Mouse (Mus musculus): ENCODE data around the gene Ppp1r15a. TPM values are rescaled to one million over a fixed set of nuclear protein-coding genes. Genes with fewer than 3 reads are reported as not detected.
"Not testable (repeated sequence)": the region's sequence is repeated elsewhere in the genome, so short reads cannot be mapped to it uniquely, and the experiment has no call there.

Gene Ppp1r15a
- polyA plus RNA-seq, 1 experiment = 32.5 TPM

GRCm38 (mm10) chr7:45520605-45521004 lies 5.5 kb downstream of the Ppp1r15a start:
- peaks cover 21% of the 10 kb centered on the region for H3K36me3 ChIP-seq (ENCODE audit: control insufficient read depth, insufficient read depth)
- no peak overlapping the region for H3ac ChIP-seq (ENCODE audit: control insufficient read depth, insufficient read length, low read depth)
- H3K27me3 ChIP-seq (ENCODE audit: control insufficient read depth, insufficient read depth, insufficient read length) = no peaks in the 10 kb centered on the region
- TF ChIP-seq USF1 (IDR thresholded peaks at IDR 0.05; ENCODE audit: low read depth) = no peak
- no peak for TF ChIP-seq MAX (IDR thresholded peaks at IDR 0.05)
- no peak for TF ChIP-seq MYOG (IDR thresholded peaks at IDR 0.05; ENCODE audit: control insufficient read depth, extremely low read depth, insufficient read length)
- no peak for TF ChIP-seq CEBPB (IDR thresholded peaks at IDR 0.05; ENCODE audit: low read depth)
- no peak for TF ChIP-seq FOSL1 (IDR thresholded peaks at IDR 0.05; ENCODE audit: insufficient read depth, low read length, poor library complexity, severe bottlenecking)
- no peak for TF ChIP-seq MYOD1 (IDR thresholded peaks at IDR 0.05; ENCODE audit: control insufficient read depth, insufficient read length, low read depth)
- no peak for TF ChIP-seq CTCF (IDR thresholded peaks at IDR 0.05; ENCODE audit: control insufficient read depth, insufficient read depth, insufficient read length)
- H3K79me2 ChIP-seq (ENCODE audit: control insufficient read depth, insufficient read depth) = peaks cover 14% of the 10 kb centered on the region
- peaks cover 13% of the 10 kb centered on the region for H3K79me3 ChIP-seq (ENCODE audit: low read depth)
- H3K4me3 ChIP-seq (ENCODE audit: insufficient read depth, poor library complexity, severe bottlenecking) = no peak overlapping the region

GRCm38 (mm10) chr7:45519345-45520120 lies 6.5 kb downstream of the Ppp1r15a start:
- Histone ChIP-seq H3K79me3 (ENCODE audit: low read depth) (peaks cover 2% of the 10 kb centered on the region), H3K27me3 (ENCODE audit: control insufficient read depth, insufficient read depth, insufficient read length) (no peaks in the 10 kb centered on the region), H3ac (ENCODE audit: control insufficient read depth, insufficient read length, low read depth) (no peak overlapping the region), H3K36me3 (ENCODE audit: control insufficient read depth, insufficient read depth) (peaks cover 20% of the 10 kb centered on the region), H3K79me2 (ENCODE audit: control insufficient read depth, insufficient read depth) (peaks cover 3% of the 10 kb centered on the region), H3K4me3 (ENCODE audit: insufficient read depth, poor library complexity, severe bottlenecking) (no peak overlapping the region)
- TF ChIP-seq CEBPB (IDR thresholded peaks at IDR 0.05; ENCODE audit: low read depth) (no peak), MYOD1 (IDR thresholded peaks at IDR 0.05; ENCODE audit: control insufficient read depth, insufficient read length, low read depth) (no peak), USF1 (IDR thresholded peaks at IDR 0.05; ENCODE audit: low read depth) (no peak), MAX (IDR thresholded peaks at IDR 0.05) (no peak), FOSL1 (IDR thresholded peaks at IDR 0.05; ENCODE audit: insufficient read depth, low read length, poor library complexity, severe bottlenecking) (no peak), CTCF (IDR thresholded peaks at IDR 0.05; ENCODE audit: control insufficient read depth, insufficient read depth, insufficient read length) (no peak), MYOG (IDR thresholded peaks at IDR 0.05; ENCODE audit: control insufficient read depth, extremely low read depth, insufficient read length) (no peak)

- Histone ChIP-seq H3K4me3 (ENCODE audit: insufficient read depth, poor library complexity, severe bottlenecking) (no peak overlapping the region), H3K36me3 (ENCODE audit: control insufficient read depth, insufficient read depth) (peaks cover 15% of the 10 kb centered on the region), H3K27me3 (ENCODE audit: control insufficient read depth, insufficient read depth, insufficient read length) (no peaks in the 10 kb centered on the region), H3K79me3 (ENCODE audit: low read depth) (no peaks in the 10 kb centered on the region), H3K79me2 (ENCODE audit: control insufficient read depth, insufficient read depth) (no peaks in the 10 kb centered on the region), H3ac (ENCODE audit: control insufficient read depth, insufficient read length, low read depth) (no peak overlapping the region)
- TF ChIP-seq MYOD1 (IDR thresholded peaks at IDR 0.05; ENCODE audit: control insufficient read depth, insufficient read length, low read depth) (no peak), USF1 (IDR thresholded peaks at IDR 0.05; ENCODE audit: low read depth) (no peak), MAX (IDR thresholded peaks at IDR 0.05) (no peak), CTCF (IDR thresholded peaks at IDR 0.05; ENCODE audit: control insufficient read depth, insufficient read depth, insufficient read length) (no peak), MYOG (IDR thresholded peaks at IDR 0.05; ENCODE audit: control insufficient read depth, extremely low read depth, insufficient read length) (no peak), CEBPB (IDR thresholded peaks at IDR 0.05; ENCODE audit: low read depth) (no peak), FOSL1 (IDR thresholded peaks at IDR 0.05; ENCODE audit: insufficient read depth, low read length, poor library complexity, severe bottlenecking) (no peak)
Measured at GRCm38 (mm10) chr7:45518618-45519017, 7.5 kb downstream of the Ppp1r15a start.

- H3K79me2 ChIP-seq (ENCODE audit: control insufficient read depth, insufficient read depth); H3K27me3 ChIP-seq (ENCODE audit: control insufficient read depth, insufficient read depth, insufficient read length); H3K4me3 ChIP-seq (ENCODE audit: insufficient read depth, poor library complexity, severe bottlenecking); H3K36me3 ChIP-seq (ENCODE audit: control insufficient read depth, insufficient read depth); H3ac ChIP-seq (ENCODE audit: control insufficient read depth, insufficient read length, low read depth); H3K79me3 ChIP-seq (ENCODE audit: low read depth): not testable (repeated sequence)
Measured at GRCm38 (mm10) chr7:45516846-45517245, 9.2 kb downstream of the Ppp1r15a start.

GRCm38 (mm10) chr7:45515436-45515835 lies 10.6 kb downstream of the Ppp1r15a start:
- H3K79me2 ChIP-seq (ENCODE audit: control insufficient read depth, insufficient read depth) = no peaks in the 10 kb centered on the region
- H3K4me3 ChIP-seq (ENCODE audit: insufficient read depth, poor library complexity, severe bottlenecking) = no peak overlapping the region
- H3K79me3 ChIP-seq (ENCODE audit: low read depth) = no peaks in the 10 kb centered on the region
- no peak overlapping the region for H3ac ChIP-seq (ENCODE audit: control insufficient read depth, insufficient read length, low read depth)
- H3K27me3 ChIP-seq (ENCODE audit: control insufficient read depth, insufficient read depth, insufficient read length) = no peaks in the 10 kb centered on the region
- H3K36me3 ChIP-seq (ENCODE audit: control insufficient read depth, insufficient read depth) = no peaks in the 10 kb centered on the region
- TF ChIP-seq CEBPB (IDR thresholded peaks at IDR 0.05; ENCODE audit: low read depth) (no peak), MYOG (IDR thresholded peaks at IDR 0.05; ENCODE audit: control insufficient read depth, extremely low read depth, insufficient read length) (no peak), MAX (IDR thresholded peaks at IDR 0.05) (no peak), USF1 (IDR thresholded peaks at IDR 0.05; ENCODE audit: low read depth) (no peak), MYOD1 (IDR thresholded peaks at IDR 0.05; ENCODE audit: control insufficient read depth, insufficient read length, low read depth) (no peak), CTCF (IDR thresholded peaks at IDR 0.05; ENCODE audit: control insufficient read depth, insufficient read depth, insufficient read length) (no peak), FOSL1 (IDR thresholded peaks at IDR 0.05; ENCODE audit: insufficient read depth, low read length, poor library complexity, severe bottlenecking) (no peak)

- Histone ChIP-seq H3K36me3 (ENCODE audit: control insufficient read depth, insufficient read depth) (no peaks in the 10 kb centered on the region), H3K27me3 (ENCODE audit: control insufficient read depth, insufficient read depth, insufficient read length) (no peaks in the 10 kb centered on the region), H3ac (ENCODE audit: control insufficient read depth, insufficient read length, low read depth) (no peak overlapping the region), H3K4me3 (ENCODE audit: insufficient read depth, poor library complexity, severe bottlenecking) (no peak overlapping the region), H3K79me3 (ENCODE audit: low read depth) (no peaks in the 10 kb centered on the region), H3K79me2 (ENCODE audit: control insufficient read depth, insufficient read depth) (no peaks in the 10 kb centered on the region)
- TF ChIP-seq MAX (IDR thresholded peaks at IDR 0.05) (no peak), MYOG (IDR thresholded peaks at IDR 0.05; ENCODE audit: control insufficient read depth, extremely low read depth, insufficient read length) (no peak), USF1 (IDR thresholded peaks at IDR 0.05; ENCODE audit: low read depth) (no peak), FOSL1 (IDR thresholded peaks at IDR 0.05; ENCODE audit: insufficient read depth, low read length, poor library complexity, severe bottlenecking) (no peak), CEBPB (IDR thresholded peaks at IDR 0.05; ENCODE audit: low read depth) (no peak), CTCF (IDR thresholded peaks at IDR 0.05; ENCODE audit: control insufficient read depth, insufficient read depth, insufficient read length) (no peak), MYOD1 (IDR thresholded peaks at IDR 0.05; ENCODE audit: control insufficient read depth, insufficient read length, low read depth) (no peak)
Measured at GRCm38 (mm10) chr7:45514411-45514810, 11.7 kb downstream of the Ppp1r15a start.

Data from C2C12 (cell line).